Mouse (Mus musculus): ENCODE results near the gene Cav1. TPM values are rescaled to one million over a fixed set of nuclear protein-coding genes. Genes with fewer than 3 reads are reported as not detected.

Cav1 gene
- total and polyA plus RNA-seq, 2 experiments from 2014 or later = 26.1 to 73.3 TPM

- no peaks in the 10 kb centered on the region for H3K36me3 ChIP-seq (ENCODE audit: insufficient read depth, low read length)
- H3K27ac ChIP-seq = no peak overlapping the region
- peaks cover 14% of the 10 kb centered on the region; the same call in 1 of the 2 replicates for H3K4me1 ChIP-seq (ENCODE audit: insufficient read depth, low read length)
- H3K9ac ChIP-seq (replicated peaks; ENCODE audit: low read length) = peak overlapping the region; percentile 48; the same call in 1 of the 2 replicates
- H3K4me3 ChIP-seq (ENCODE audit: low read length) = peak overlapping the region; percentile 48
- H3K9me3 ChIP-seq (ENCODE audit: low read length) = no peaks in the 10 kb centered on the region
- no peaks in the 10 kb centered on the region for H3K27me3 ChIP-seq (ENCODE audit: insufficient read depth, low read length)
- under 1% methylated on average over 18 of the region's 19 CpGs for WGBS
- DNase-seq (ENCODE audit: low spot score) = no peak
- no peak for TF ChIP-seq CTCF (IDR thresholded peaks at IDR 0.05; ENCODE audit: low read depth)
- H3K4me2 ChIP-seq (ENCODE audit: low read depth, low read length) = peak overlapping the region; percentile 97
- peak; percentile 38 for ATAC-seq
Observed at GRCm38 (mm10) chr6:17306602-17307325, 629 bp downstream of the Cav1 start.

DNA sequence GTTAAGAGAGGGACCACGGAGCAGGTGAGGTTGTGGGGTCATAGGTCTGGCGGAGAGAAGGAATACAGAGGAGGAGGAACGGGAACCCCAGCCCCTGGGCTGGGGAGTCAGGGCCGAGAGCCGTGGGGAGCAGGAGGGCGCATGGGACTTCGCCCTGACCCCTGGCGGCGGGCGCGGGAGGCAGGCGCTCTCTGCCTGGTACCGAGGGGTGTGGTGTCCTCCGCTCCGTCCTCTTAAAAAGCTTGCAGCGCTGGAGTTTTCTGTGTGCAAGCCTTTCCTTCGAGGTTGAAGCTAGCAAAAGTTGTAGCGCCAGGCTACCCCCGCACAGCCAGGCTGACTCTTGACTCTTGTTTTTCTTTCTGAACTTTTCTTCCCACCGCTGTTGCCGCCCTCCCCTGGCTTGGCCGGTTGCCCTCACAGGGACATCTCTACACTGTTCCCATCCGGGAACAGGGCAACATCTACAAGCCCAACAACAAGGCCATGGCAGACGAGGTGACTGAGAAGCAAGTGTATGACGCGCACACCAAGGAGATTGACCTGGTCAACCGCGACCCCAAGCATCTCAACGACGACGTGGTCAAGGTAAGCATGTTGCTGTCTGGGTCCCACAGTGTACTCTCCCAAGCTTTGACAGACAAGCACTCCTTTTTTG, 1.5 kb downstream of the Cav1 start:
- peak overlapping the region; percentile 97 for H3K4me2 ChIP-seq (ENCODE audit: low read depth, low read length)
- H3K27ac ChIP-seq = no peak overlapping the region
- peaks cover 14% of the 10 kb centered on the region; the same call in 1 of the 2 replicates for H3K4me1 ChIP-seq (ENCODE audit: insufficient read depth, low read length)
- peak; percentile 84 for ATAC-seq
- peak; percentile 63 for DNase-seq (ENCODE audit: low spot score)
- no peaks in the 10 kb centered on the region for H3K9me3 ChIP-seq (ENCODE audit: low read length)
- no peaks in the 10 kb centered on the region for H3K36me3 ChIP-seq (ENCODE audit: insufficient read depth, low read length)
- peak; percentile 73 for TF ChIP-seq CTCF (IDR thresholded peaks at IDR 0.05; ENCODE audit: low read depth)
- WGBS = 4% methylated on average over 30 of the region's 31 CpGs
- H3K9ac ChIP-seq (replicated peaks; ENCODE audit: low read length) = no peak overlapping the region
- peak overlapping the region; percentile 48 for H3K4me3 ChIP-seq (ENCODE audit: low read length)
- H3K27me3 ChIP-seq (ENCODE audit: insufficient read depth, low read length) = no peaks in the 10 kb centered on the region

- no peak for TF ChIP-seq CTCF (IDR thresholded peaks at IDR 0.05; ENCODE audit: low read depth)
- 0 out of 2 replicates have a peak overlapping the region, but pooled peaks have one; percentile 97 for H3K4me2 ChIP-seq (ENCODE audit: low read depth, low read length)
- no peak for DNase-seq (ENCODE audit: low spot score)
- no peak overlapping the region for H3K27ac ChIP-seq
- H3K4me3 ChIP-seq (ENCODE audit: low read length) = no peak overlapping the region
- peaks cover 14% of the 10 kb centered on the region; the same call in 1 of the 2 replicates for H3K4me1 ChIP-seq (ENCODE audit: insufficient read depth, low read length)
- H3K9me3 ChIP-seq (ENCODE audit: low read length) = no peaks in the 10 kb centered on the region
- H3K9ac ChIP-seq (replicated peaks; ENCODE audit: low read length) = no peak overlapping the region
- no peaks in the 10 kb centered on the region for H3K36me3 ChIP-seq (ENCODE audit: insufficient read depth, low read length)
- WGBS = 52% methylated on average over 2 of the region's 2 CpGs
- ATAC-seq = no peak
- no peaks in the 10 kb centered on the region for H3K27me3 ChIP-seq (ENCODE audit: insufficient read depth, low read length)
Observed at GRCm38 (mm10) chr6:17308661-17309060, 2.5 kb downstream of the Cav1 start.

- Histone ChIP-seq H3K4me3 (ENCODE audit: low read length) (no peak overlapping the region), H3K27ac (no peak overlapping the region), H3K36me3 (ENCODE audit: insufficient read depth, low read length) (no peaks in the 10 kb centered on the region), H3K9me3 (ENCODE audit: low read length) (no peaks in the 10 kb centered on the region), H3K4me2 (ENCODE audit: low read depth, low read length) (no peak overlapping the region), H3K9ac (replicated peaks; ENCODE audit: low read length) (no peak overlapping the region), H3K27me3 (ENCODE audit: insufficient read depth, low read length) (no peaks in the 10 kb centered on the region), H3K4me1 (ENCODE audit: insufficient read depth, low read length) (peaks cover 14% of the 10 kb centered on the region; the same call in 1 of the 2 replicates)
- 80% methylated on average over 2 of the region's 2 CpGs for WGBS
- TF ChIP-seq CTCF (IDR thresholded peaks at IDR 0.05; ENCODE audit: low read depth) = no peak
- DNase-seq (ENCODE audit: low spot score) (no peak), ATAC-seq (no peak)
Observed at GRCm38 (mm10) chr6:17309260-17309659, 3.1 kb downstream of the Cav1 start.

GRCm38 (mm10) chr6:17314241-17314640, 8.1 kb downstream of the Cav1 start:
- Histone ChIP-seq H3K27me3 (ENCODE audit: insufficient read depth, low read length) (no peaks in the 10 kb centered on the region), H3K27ac (no peak overlapping the region), H3K9me3 (ENCODE audit: low read length) (no peaks in the 10 kb centered on the region), H3K4me3 (ENCODE audit: low read length) (no peak overlapping the region), H3K4me2 (ENCODE audit: low read depth, low read length) (no peak overlapping the region), H3K4me1 (ENCODE audit: insufficient read depth, low read length) (no peaks in the 10 kb centered on the region), H3K36me3 (ENCODE audit: insufficient read depth, low read length) (no peaks in the 10 kb centered on the region), H3K9ac (replicated peaks; ENCODE audit: low read length) (no peak overlapping the region)
- WGBS = 89% methylated on average over 2 of the region's 2 CpGs
- ATAC-seq = no peak
- no peak for DNase-seq (ENCODE audit: low spot score)
- no peak for TF ChIP-seq CTCF (IDR thresholded peaks at IDR 0.05; ENCODE audit: low read depth)

- ATAC-seq (no peak), DNase-seq (ENCODE audit: low spot score) (no peak)
- Histone ChIP-seq H3K27me3 (ENCODE audit: insufficient read depth, low read length) (no peaks in the 10 kb centered on the region), H3K4me2 (ENCODE audit: low read depth, low read length) (no peak overlapping the region), H3K4me1 (ENCODE audit: insufficient read depth, low read length) (no peaks in the 10 kb centered on the region), H3K9me3 (ENCODE audit: low read length) (no peaks in the 10 kb centered on the region), H3K4me3 (ENCODE audit: low read length) (no peak overlapping the region), H3K36me3 (ENCODE audit: insufficient read depth, low read length) (no peaks in the 10 kb centered on the region), H3K9ac (replicated peaks; ENCODE audit: low read length) (no peak overlapping the region), H3K27ac (no peak overlapping the region)
- WGBS = 78% methylated on average over 5 of the region's 5 CpGs
- TF ChIP-seq CTCF (IDR thresholded peaks at IDR 0.05; ENCODE audit: low read depth) = no peak
Observed at GRCm38 (mm10) chr6:17314659-17315616, 8.8 kb downstream of the Cav1 start.
